Mouse (Mus musculus): ENCODE results near the gene Ly6g5b.

- TF ChIP-seq CTCF (IDR thresholded peaks at IDR 0.05; ENCODE audit: low read depth) = no peak
- no peak for TF ChIP-seq EP300 (IDR thresholded peaks at IDR 0.05; ENCODE audit: low read depth)
These were observed 8.7 kb downstream of the Ly6g5b start for GRCm38 (mm10) chr17:35106522-35106921.

Measured in liver, postnatal 0 days (tissue).